Mouse (Mus musculus): ENCODE measurements at regions not wholly inside any gene's neighbourhood (a gene's known extent, or its start where the extent isn't known, plus 50 kb on each side); places are given as distances from the start of the nearest gene placed in this dataset.
"Not testable (repeated sequence)": the region's sequence is repeated elsewhere in the genome, so short reads cannot be mapped to it uniquely, and the experiment has no call there.

GRCm38 (mm10) chr16:73652976-73653690 lies 758.5 kb downstream of the Robo2 start:
- DNase-seq (ENCODE audit: low spot score) = no peak

GRCm38 (mm10) chr16:73647201-73647782 lies 764.3 kb downstream of the Robo2 start:
- peak; percentile 37 for DNase-seq (ENCODE audit: low spot score)

GRCm38 (mm10) chr16:73613017-73613416 lies 798.6 kb downstream of the Robo2 start:
- DNase-seq (ENCODE audit: low spot score) = no peak

- no peak for DNase-seq (ENCODE audit: low spot score)
Observed at GRCm38 (mm10) chr16:73591421-73591820, 820.2 kb downstream of the Robo2 start.

GRCm38 (mm10) chr16:73561216-73561615 lies 850.4 kb downstream of the Robo2 start:
- no peak for DNase-seq (ENCODE audit: low spot score)

- no peak for DNase-seq (ENCODE audit: low spot score)
Observed at GRCm38 (mm10) chr16:73556940-73557339, 854.7 kb downstream of the Robo2 start.

GRCm38 (mm10) chr16:73543651-73544050 lies 868.0 kb downstream of the Robo2 start:
- no peak for DNase-seq (ENCODE audit: low spot score)

- DNase-seq (ENCODE audit: low spot score) = no peak
Observed at GRCm38 (mm10) chr16:73538040-73538439, 873.6 kb downstream of the Robo2 start.

- no peak for DNase-seq (ENCODE audit: low spot score)
Observed at GRCm38 (mm10) chr16:73537541-73537940, 874.1 kb downstream of the Robo2 start.

GRCm38 (mm10) chr16:73530191-73530590 lies 881.4 kb downstream of the Robo2 start:
- DNase-seq (ENCODE audit: low spot score) = peak; percentile 3

- not testable (repeated sequence) for DNase-seq (ENCODE audit: low spot score)
Observed at GRCm38 (mm10) chr16:73522931-73523330, 888.7 kb downstream of the Robo2 start.

GRCm38 (mm10) chr16:73504759-73505158 lies 906.9 kb downstream of the Robo2 start:
- DNase-seq (ENCODE audit: low spot score) = no peak

- no peak for DNase-seq (ENCODE audit: low spot score)
Observed at GRCm38 (mm10) chr16:73498636-73499208, 912.9 kb downstream of the Robo2 start.

- DNase-seq (ENCODE audit: low spot score) = no peak
Observed at GRCm38 (mm10) chr16:73483214-73483856, 928.3 kb downstream of the Robo2 start.

- no peak for DNase-seq (ENCODE audit: low spot score)
Observed at GRCm38 (mm10) chr16:73482176-73482575, 929.4 kb downstream of the Robo2 start.

- DNase-seq (ENCODE audit: low spot score) = no peak
Observed at GRCm38 (mm10) chr16:73473502-73473901, 938.1 kb downstream of the Robo2 start.

GRCm38 (mm10) chr16:73471547-73471946 lies 940.1 kb downstream of the Robo2 start:
- DNase-seq (ENCODE audit: low spot score) = peak; percentile 52

GRCm38 (mm10) chr16:73470535-73470934 lies 941.1 kb downstream of the Robo2 start:
- DNase-seq (ENCODE audit: low spot score) = no peak

GRCm38 (mm10) chr16:73466296-73466695 lies 945.3 kb downstream of the Robo2 start:
- no peak for DNase-seq (ENCODE audit: low spot score)

GRCm38 (mm10) chr16:73462516-73462915 lies 949.1 kb downstream of the Robo2 start:
- DNase-seq (ENCODE audit: low spot score) = no peak

GRCm38 (mm10) chr16:73450634-73451245 lies 960.9 kb downstream of the Robo2 start:
- no peak for DNase-seq (ENCODE audit: low spot score)

- no peak for DNase-seq (ENCODE audit: low spot score)
Observed at GRCm38 (mm10) chr16:73449836-73450235, 961.8 kb downstream of the Robo2 start.

Measured in ovary, postnatal 14 days (tissue).